Mouse (Mus musculus): Measurements from ENCODE around the gene Gpr61. TPM values are rescaled to one million over a fixed set of nuclear protein-coding genes. Genes with fewer than 3 reads are reported as not detected.

The Gpr61 gene
- polyA plus RNA-seq, 1 experiment = 0.05 TPM

DNA sequence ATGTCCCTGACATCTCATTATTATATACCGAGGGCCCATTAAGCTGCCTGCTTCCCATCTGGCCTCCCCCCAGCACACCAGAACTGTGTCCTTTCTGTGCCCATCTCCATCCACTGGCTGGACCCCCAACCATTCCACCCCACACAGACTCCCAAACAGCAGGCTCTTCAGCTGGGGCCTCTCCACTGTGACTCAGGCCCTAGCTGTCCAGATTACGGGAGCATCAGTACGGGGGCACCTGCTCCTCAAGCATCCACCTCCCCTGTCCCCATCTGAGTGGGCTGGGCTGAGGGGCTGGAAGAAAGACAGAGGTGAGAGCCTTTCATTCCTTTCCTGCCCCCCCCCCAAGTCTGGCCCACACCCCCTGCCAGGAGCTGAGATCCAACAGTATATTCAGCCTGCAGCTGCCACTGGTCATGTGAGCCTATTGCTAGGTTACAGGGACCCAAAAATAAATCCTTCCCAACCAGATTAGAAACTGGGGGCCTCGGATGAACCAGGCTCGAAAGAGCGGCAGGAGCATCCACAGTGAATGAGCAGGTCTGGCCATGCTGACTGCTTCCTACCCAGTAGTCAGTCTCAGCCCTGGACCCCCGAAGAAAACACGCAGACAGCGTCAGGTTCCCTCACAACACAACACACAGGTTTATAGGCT lies 3.8 kb upstream of the Gpr61 start:
- Histone ChIP-seq H3K27ac (ENCODE audit: insufficient read depth, low read depth, low read length) (no peak overlapping the region), H3K4me3 (ENCODE audit: low read depth, low read length) (no peak overlapping the region), H3K4me1 (ENCODE audit: control insufficient read depth, insufficient read depth, insufficient read length, low read length) (no peaks in the 10 kb centered on the region), H3K27me3 (ENCODE audit: control insufficient read depth, insufficient read depth, low read length) (no peaks in the 10 kb centered on the region), H3K36me3 (ENCODE audit: control insufficient read depth, insufficient read depth, low read length) (no peaks in the 10 kb centered on the region)
- 78% methylated on average over 9 of the region's 9 CpGs for WGBS
- TF ChIP-seq POLR2A (IDR thresholded peaks at IDR 0.05; ENCODE audit: low read depth, low read length) = no peak
- TF ChIP-seq CTCF (IDR thresholded peaks at IDR 0.05; ENCODE audit: extremely low read depth, insufficient read length, insufficient replicate concordance, low read depth, low read length) = no peak

DNA sequence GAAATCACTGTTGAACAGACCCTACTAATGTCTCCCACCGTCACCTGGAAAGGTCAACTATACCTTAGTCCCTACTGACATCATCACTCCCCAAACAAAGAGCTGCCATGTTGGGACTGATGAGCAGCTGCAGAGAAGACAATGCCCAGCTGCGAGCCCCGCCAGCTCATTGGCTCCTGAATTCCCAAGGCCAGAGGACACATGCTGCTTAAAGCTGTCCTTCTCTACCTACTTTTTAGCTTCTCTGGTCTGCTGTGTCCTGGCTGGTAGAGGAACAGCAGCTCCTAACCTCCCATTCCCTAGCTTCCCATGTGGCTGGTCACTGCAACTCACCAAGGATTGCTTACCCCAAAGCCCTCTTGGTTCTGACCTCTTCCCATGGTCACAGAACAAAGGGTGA lies 2.4 kb downstream of the Gpr61 start:
- no peaks in the 10 kb centered on the region for H3K27me3 ChIP-seq (ENCODE audit: control insufficient read depth, insufficient read depth, low read length)
- H3K27ac ChIP-seq (ENCODE audit: insufficient read depth, low read depth, low read length) = no peak overlapping the region
- TF ChIP-seq CTCF (IDR thresholded peaks at IDR 0.05; ENCODE audit: extremely low read depth, insufficient read length, insufficient replicate concordance, low read depth, low read length) = no peak
- no peak for TF ChIP-seq POLR2A (IDR thresholded peaks at IDR 0.05; ENCODE audit: low read depth, low read length)
- no peaks in the 10 kb centered on the region for H3K36me3 ChIP-seq (ENCODE audit: control insufficient read depth, insufficient read depth, low read length)
- H3K4me3 ChIP-seq (ENCODE audit: low read depth, low read length) = no peak overlapping the region
- peaks cover 1% of the 10 kb centered on the region; the same call in 1 of the 2 replicates for H3K4me1 ChIP-seq (ENCODE audit: control insufficient read depth, insufficient read depth, insufficient read length, low read length)
- WGBS = 91% methylated on average over 3 of the region's 3 CpGs

DNA sequence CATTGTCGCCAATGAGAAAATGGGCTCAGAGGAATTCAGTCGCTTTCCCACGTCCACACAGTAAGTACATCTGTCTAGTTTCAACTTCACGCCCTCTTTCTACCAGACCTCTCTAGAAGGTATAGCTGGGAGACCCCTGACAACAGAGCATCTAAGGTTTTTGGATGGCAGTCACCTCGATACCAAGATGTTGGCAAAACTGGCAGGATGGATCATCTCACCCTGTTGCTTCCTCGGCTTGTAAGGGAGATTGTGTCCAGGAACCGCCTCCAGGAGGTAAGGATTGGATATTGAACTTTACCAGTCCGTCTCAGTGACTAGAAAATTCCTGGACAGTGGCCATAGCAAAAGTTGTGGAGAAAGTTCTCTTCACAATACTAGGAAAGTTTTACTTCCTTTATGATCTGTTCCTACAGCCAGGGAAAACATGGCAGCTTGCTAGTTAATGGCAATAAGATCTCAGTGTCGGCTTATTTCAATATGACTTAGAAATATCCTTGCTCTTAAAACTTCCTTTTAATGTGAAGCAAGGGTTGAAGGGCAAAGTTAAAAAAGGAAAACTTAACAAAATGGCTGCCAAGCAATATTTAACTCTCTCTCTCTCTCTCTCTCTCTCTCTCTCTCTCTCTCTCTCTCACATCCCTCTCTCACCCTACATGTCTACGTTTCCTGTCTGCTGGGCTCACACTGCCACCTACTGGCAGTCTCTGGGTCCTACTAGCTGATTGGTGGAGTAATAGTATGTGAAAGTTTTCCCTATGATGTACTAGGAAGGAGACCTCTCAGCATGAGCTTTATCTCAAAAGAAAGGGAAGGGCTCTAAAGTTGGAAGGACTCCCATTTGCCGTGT lies 7.1 kb downstream of the Gpr61 start:
- WGBS = 41% methylated on average over 11 of the region's 11 CpGs
- peaks cover 2% of the 10 kb centered on the region; the same call in 1 of the 2 replicates for H3K36me3 ChIP-seq (ENCODE audit: control insufficient read depth, insufficient read depth, low read length)
- H3K27ac ChIP-seq (ENCODE audit: insufficient read depth, low read depth, low read length) = peak overlapping the region; percentile 68
- H3K27me3 ChIP-seq (ENCODE audit: control insufficient read depth, insufficient read depth, low read length) = no peaks in the 10 kb centered on the region
- no peak overlapping the region for H3K4me3 ChIP-seq (ENCODE audit: low read depth, low read length)
- TF ChIP-seq CTCF (IDR thresholded peaks at IDR 0.05; ENCODE audit: extremely low read depth, insufficient read length, insufficient replicate concordance, low read depth, low read length) (peak; percentile 74; the same call in 1 of the 2 replicates), POLR2A (IDR thresholded peaks at IDR 0.05; ENCODE audit: low read depth, low read length) (no peak)
- peaks cover 5% of the 10 kb centered on the region; the same call in 1 of the 2 replicates for H3K4me1 ChIP-seq (ENCODE audit: control insufficient read depth, insufficient read depth, insufficient read length, low read length)

DNA sequence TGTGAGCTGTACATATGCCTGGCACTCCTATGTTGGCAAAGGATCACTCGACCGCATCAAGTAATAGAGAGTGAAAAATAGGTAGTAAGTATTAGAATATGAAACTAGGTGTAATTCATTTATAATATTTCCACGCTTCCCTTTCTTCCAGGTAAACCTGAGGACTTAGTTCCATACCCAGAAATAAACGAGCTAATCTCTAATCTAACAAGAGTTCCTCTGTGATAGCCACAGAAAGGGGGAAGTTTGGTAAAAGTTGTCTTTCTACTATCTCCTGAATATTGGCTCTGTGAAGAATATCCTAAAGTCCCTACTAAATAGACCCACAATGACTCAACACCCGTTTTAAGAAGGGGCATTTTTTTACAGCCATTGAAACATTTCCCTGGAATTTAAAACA lies 8.0 kb downstream of the Gpr61 start:
- WGBS = 34% methylated on average over 5 of the region's 5 CpGs
- H3K27ac ChIP-seq (ENCODE audit: insufficient read depth, low read depth, low read length) = peak overlapping the region; percentile 66
- H3K27me3 ChIP-seq (ENCODE audit: control insufficient read depth, insufficient read depth, low read length) = no peaks in the 10 kb centered on the region
- TF ChIP-seq POLR2A (IDR thresholded peaks at IDR 0.05; ENCODE audit: low read depth, low read length) (no peak), CTCF (IDR thresholded peaks at IDR 0.05; ENCODE audit: extremely low read depth, insufficient read length, insufficient replicate concordance, low read depth, low read length) (no peak)
- H3K4me3 ChIP-seq (ENCODE audit: low read depth, low read length) = peak overlapping the region; percentile 97
- H3K36me3 ChIP-seq (ENCODE audit: control insufficient read depth, insufficient read depth, low read length) = peaks cover 2% of the 10 kb centered on the region; the same call in 1 of the 2 replicates
- peaks cover 5% of the 10 kb centered on the region; the same call in 1 of the 2 replicates for H3K4me1 ChIP-seq (ENCODE audit: control insufficient read depth, insufficient read depth, insufficient read length, low read length)

DNA sequence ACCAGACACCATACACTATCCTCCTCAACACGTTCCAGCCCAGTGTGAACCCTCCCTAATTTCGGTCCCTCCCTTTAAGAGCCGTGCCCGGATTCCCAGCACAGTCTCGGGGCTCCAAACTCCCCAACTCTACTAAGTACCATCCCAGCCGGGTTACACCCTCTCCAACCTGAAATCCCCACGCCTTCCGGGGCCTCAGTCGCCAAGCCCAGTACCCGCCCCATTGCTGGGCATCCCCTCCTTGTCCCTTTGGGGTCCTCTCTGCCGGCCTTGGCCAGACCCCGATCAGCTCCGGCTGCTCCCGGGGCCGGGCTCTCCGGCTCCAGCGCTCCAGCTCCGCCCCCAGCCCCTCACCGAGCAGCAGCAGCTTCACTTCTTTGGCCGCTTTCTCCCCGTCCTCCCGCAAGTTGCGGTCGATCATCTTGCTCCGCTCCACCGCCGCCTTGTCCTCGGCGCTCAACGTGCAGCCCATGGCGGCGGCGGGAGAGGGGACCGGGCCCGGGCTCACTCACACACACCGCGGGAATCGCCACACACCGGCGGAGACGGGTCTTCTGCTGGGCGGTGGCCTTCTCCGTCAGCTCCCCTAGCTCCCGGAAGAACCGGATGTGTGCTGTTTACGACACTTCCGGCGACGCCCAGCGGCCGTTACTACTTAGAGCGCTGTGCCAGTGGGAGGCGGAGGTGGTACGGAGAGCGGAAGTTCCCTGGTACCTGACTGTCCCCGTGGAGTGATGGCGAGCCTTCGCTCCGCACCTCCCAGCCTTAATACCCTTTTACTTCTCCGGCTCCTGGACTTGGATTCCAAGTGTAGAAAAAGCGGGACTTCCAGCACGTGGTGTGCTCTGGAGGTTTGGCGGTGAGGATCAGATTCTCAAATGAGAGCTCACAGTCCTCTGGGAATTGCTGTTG lies 8.9 kb downstream of the Gpr61 start, which contains the start of gene Gnai3:
TSS of gene Gnai3 (minus strand) at position 613 of the 912 bp plus-strand sequence.
- peak within 1 kb of the TSS; percentile 88 for H3K27ac ChIP-seq (ENCODE audit: insufficient read depth, low read depth, low read length)
- H3K27me3 ChIP-seq (ENCODE audit: control insufficient read depth, insufficient read depth, low read length) = no peaks in the 10 kb centered on the region
- peaks cover 4% of the 10 kb centered on the region for H3K36me3 ChIP-seq (ENCODE audit: control insufficient read depth, insufficient read depth, low read length)
- H3K4me3 ChIP-seq (ENCODE audit: low read depth, low read length) = peak within 1 kb of the TSS; percentile 97
- peak; percentile 95 for TF ChIP-seq POLR2A (IDR thresholded peaks at IDR 0.05; ENCODE audit: low read depth, low read length)
- 0 out of 2 replicates have a peak, but pooled peaks have one; percentile 10 for TF ChIP-seq CTCF (IDR thresholded peaks at IDR 0.05; ENCODE audit: extremely low read depth, insufficient read length, insufficient replicate concordance, low read depth, low read length)
- under 1% methylated on average over 63 of the region's 63 CpGs for WGBS
- H3K4me1 ChIP-seq (ENCODE audit: control insufficient read depth, insufficient read depth, insufficient read length, low read length) = peaks cover 5% of the 10 kb centered on the region; the same call in 1 of the 2 replicates

DNA sequence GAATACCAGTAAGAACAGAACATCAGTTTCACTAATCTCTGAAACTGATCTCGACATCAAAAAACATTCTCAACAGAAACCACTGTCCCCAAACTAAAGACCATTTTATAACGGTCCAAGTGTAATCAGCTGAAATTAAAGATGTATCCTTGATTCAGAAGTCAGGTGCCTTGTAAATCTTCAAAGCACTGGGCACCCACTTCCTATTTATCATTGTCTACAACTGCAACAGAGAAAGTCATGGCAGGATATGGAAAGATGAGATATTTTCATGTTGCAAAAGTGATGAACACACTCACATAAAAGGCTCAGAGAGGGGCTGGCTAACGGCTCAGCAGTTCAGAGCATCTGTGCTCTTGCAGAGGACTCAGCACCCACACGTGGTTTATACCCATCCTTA lies 13.9 kb downstream of the Gpr61 start:
- Histone ChIP-seq H3K36me3 (ENCODE audit: control insufficient read depth, insufficient read depth, low read length) (peaks cover 13% of the 10 kb centered on the region), H3K4me3 (ENCODE audit: low read depth, low read length) (no peak overlapping the region), H3K27ac (ENCODE audit: insufficient read depth, low read depth, low read length) (no peak overlapping the region), H3K27me3 (ENCODE audit: control insufficient read depth, insufficient read depth, low read length) (no peaks in the 10 kb centered on the region), H3K4me1 (ENCODE audit: control insufficient read depth, insufficient read depth, insufficient read length, low read length) (peaks cover 6% of the 10 kb centered on the region; the same call in 1 of the 2 replicates)
- TF ChIP-seq POLR2A (IDR thresholded peaks at IDR 0.05; ENCODE audit: low read depth, low read length) = no peak
- no peak for TF ChIP-seq CTCF (IDR thresholded peaks at IDR 0.05; ENCODE audit: extremely low read depth, insufficient read length, insufficient replicate concordance, low read depth, low read length)
- 72% methylated on average over 4 of the region's 4 CpGs for WGBS

Data from small intestine, adult 2 months (tissue).